In the genomic region with DNA sequence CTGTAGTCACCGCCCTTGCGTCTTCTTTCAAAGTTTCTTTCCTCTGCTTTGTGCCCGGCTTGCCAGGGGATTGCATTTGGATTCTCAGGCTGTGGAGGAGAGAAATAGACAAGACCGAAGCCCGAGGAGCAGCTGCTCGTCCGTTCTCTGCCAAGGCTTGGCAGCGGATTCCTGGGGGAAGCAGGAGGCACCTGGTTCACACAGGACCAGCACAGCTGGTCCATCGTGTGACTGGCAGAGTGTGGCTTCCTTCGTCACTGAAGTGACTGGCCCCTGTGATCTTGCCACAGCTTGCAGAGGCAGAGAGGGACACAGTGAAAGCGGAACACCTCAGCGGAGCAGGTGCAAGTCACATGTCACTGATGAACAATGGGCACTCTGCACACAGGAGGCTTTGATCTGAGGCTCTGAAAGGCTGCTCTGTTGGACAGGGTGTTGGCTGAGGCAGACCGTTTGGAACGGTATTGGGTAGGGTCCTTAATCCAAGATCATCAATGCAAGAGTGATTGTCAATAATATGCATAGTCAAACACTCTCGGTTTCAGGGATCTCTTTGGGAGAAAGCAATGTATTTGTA, we compare ENCODE assay signal across 10 mouse cellular contexts.
A peak's percentile ranks its signal among the peaks of the same experiment; 100 is the strongest.
DNase-seq lines count a peak whose midpoint lies in the region; ATAC-seq and TF ChIP-seq lines count a peak whose summit lies in the region.
"Had no signal": no experiment of that assay in that cellular context is flagged by ENCODE, and none has a peak within 500 bp of the region (broad histone marks: within the 10 kb centered on the region; RNA-seq: fewer than 3 reads in every experiment).

No protein-coding gene starts in this region.

- H3K4me3 ChIP-seq in forebrain, embryonic 13.5 days, result no peak overlapping the region
- H3K4me3 ChIP-seq in midbrain, embryonic 13.5 days (replicated peaks), result no peak overlapping the region
- H3K4me3 ChIP-seq in kidney, adult 2 months (ENCODE audit: insufficient read depth, low read depth, low read length), result no peak overlapping the region

- H3K4me2 ChIP-seq in forebrain, embryonic 13.5 days, result no peak overlapping the region
- no peak overlapping the region for H3K4me2 ChIP-seq in midbrain, embryonic 13.5 days (replicated peaks)

- TF ChIP-seq POLR2A in kidney, adult 2 months (IDR thresholded peaks at IDR 0.05; ENCODE audit: low read depth, low read length), result no peak

- no peak for TF ChIP-seq CTCF in kidney, adult 2 months (conservative IDR thresholded peaks at IDR 0.05; ENCODE audit: insufficient read depth, insufficient read length, low read depth, low read length)

- H3K9ac ChIP-seq in forebrain, embryonic 13.5 days, result no peak overlapping the region
- H3K9ac ChIP-seq in midbrain, embryonic 13.5 days (replicated peaks), result no peak overlapping the region

- H3K36me3 ChIP-seq in forebrain, embryonic 13.5 days (ENCODE audit: poor library complexity, severe bottlenecking), result no peaks in the 10 kb centered on the region
- H3K36me3 ChIP-seq in midbrain, embryonic 13.5 days, result no peaks in the 10 kb centered on the region
- no peaks in the 10 kb centered on the region for H3K36me3 ChIP-seq in kidney, adult 2 months (ENCODE audit: control insufficient read depth, insufficient read depth, low read length)

- DNase-seq in gastrocnemius, postnatal 14 days, result peak; percentile 64
- no peak for DNase-seq in gastrocnemius, adult 18-20 months (ENCODE audit: low spot score)
- peak; percentile 7 for DNase-seq in MN1 (ENCODE audit: low spot score)
- DNase-seq in embryo, embryonic 11 days, result no peak
- no peak for DNase-seq in kidney, adult 2 months
- DNase-seq in adrenal gland, postnatal 14 days, result no peak
- DNase-seq: adrenal gland, adult 2 months; lung, adult 2 months had no signal

- H3K4me1 ChIP-seq in forebrain, embryonic 13.5 days, result peaks cover 11% of the 10 kb centered on the region; the same call in 1 of the 2 replicates
- peaks cover 4% of the 10 kb centered on the region; the same call in 1 of the 2 replicates for H3K4me1 ChIP-seq in midbrain, embryonic 13.5 days (replicated peaks)
- no peaks in the 10 kb centered on the region for H3K4me1 ChIP-seq in kidney, adult 2 months (ENCODE audit: control insufficient read depth, insufficient read depth, low read length)

- intact Hi-C loops in gastrocnemius, postnatal 14 days (cut with DNase I; ENCODE audit: low total_unique reads), result no loop called here

- H3K27ac ChIP-seq in forebrain, embryonic 13.5 days, result peak overlapping the region; percentile 32; the same call in 1 of the 2 replicates
- no peak overlapping the region for H3K27ac ChIP-seq in midbrain, embryonic 13.5 days
- H3K27ac ChIP-seq in kidney, adult 2 months (ENCODE audit: insufficient read depth, low read depth, low read length), result no peak overlapping the region

- no peaks in the 10 kb centered on the region for H3K9me3 ChIP-seq in forebrain, embryonic 13.5 days (replicated peaks)
- no peaks in the 10 kb centered on the region for H3K9me3 ChIP-seq in midbrain, embryonic 13.5 days

- 65% methylated on average over 15 of the region's 15 CpGs for WGBS in forebrain, embryonic 13.5 days
- 78% methylated on average over 15 of the region's 15 CpGs for WGBS in midbrain, embryonic 13.5 days
- 86% methylated on average over 15 of the region's 15 CpGs for WGBS in kidney, adult 2 months

- peak; percentile 68 for ATAC-seq in forebrain, embryonic 13.5 days
- ATAC-seq in midbrain, embryonic 13.5 days, result 0 out of 2 replicates have a peak, but pooled peaks have one; percentile 40

- no peaks in the 10 kb centered on the region for H3K27me3 ChIP-seq in forebrain, embryonic 13.5 days
- H3K27me3 ChIP-seq in midbrain, embryonic 13.5 days, result no peaks in the 10 kb centered on the region
- no peaks in the 10 kb centered on the region for H3K27me3 ChIP-seq in kidney, adult 2 months (replicated peaks; ENCODE audit: control insufficient read depth, insufficient read depth, low read length)

Comparison
In these comparisons a context has a peak if more than half of its experiments do, and no peak if none do; other contexts are left out.
1. DNase-seq: peak in gastrocnemius, postnatal 14 days (single experiment) and MN1 (single experiment); none in gastrocnemius, adult 18-20 months (single experiment), embryo, embryonic 11 days (single experiment), kidney, adult 2 months (single experiment) and adrenal gland, postnatal 14 days (single experiment).